Mouse (Mus musculus) embryonic facial prominence, embryonic 11.5 days (tissue): ENCODE measurements around the gene Vash1. TPM values are rescaled to one million over a fixed set of nuclear protein-coding genes. Genes with fewer than 3 reads are reported as not detected.

Experiments used
- ATAC-seq: fragments of 200-750 bp; cut with Nextera tagmentation; replicated peaks from 2 replicates; pipeline ENCODE4 v1.8.0; 2017; ENCODE audit warnings: low read depth; ENCODE audit not compliant: insufficient number of reproducible peaks, low FRiP score, low TSS enrichment
- DNase-seq: peaks from one replicate; pipeline ENCODE4 v3.0.0-alpha.2; 2015; ENCODE audit warnings: low spot score
- H3K27ac ChIP-seq: fragments of 300-500 bp; sonication (generic); replicated peaks from 2 replicates; pipeline ENCODE4 v1.5.1; 2014; ENCODE audit warnings: mild to moderate bottlenecking, low read depth, low read length, control low read depth
- H3K27me3 ChIP-seq: fragments of 300-500 bp; sonication (generic); 2 replicates; pipeline ENCODE4 v1.6.1; 2014; ENCODE audit warnings: mild to moderate bottlenecking, low read length, moderate library complexity, mixed read lengths; ENCODE audit not compliant: control insufficient read depth, insufficient read depth
- H3K36me3 ChIP-seq: fragments of 300-500 bp; sonication (generic); replicated peaks from 2 replicates; pipeline ENCODE4 v1.6.1; 2014; ENCODE audit warnings: low read depth, mild to moderate bottlenecking, low read length, moderate library complexity, mixed read lengths; ENCODE audit not compliant: control insufficient read depth, insufficient read depth
- H3K4me1 ChIP-seq: fragments of 300-500 bp; sonication (generic); 2 replicates; pipeline ENCODE4 v1.6.1; 2014; ENCODE audit warnings: low read length, mixed read lengths; ENCODE audit not compliant: control insufficient read depth, insufficient read depth
- H3K4me2 ChIP-seq: fragments of 300-500 bp; sonication (generic); 2 replicates; pipeline ENCODE4 v1.6.1; 2014; ENCODE audit warnings: low read depth, mild to moderate bottlenecking, control low read depth, low read length, moderate library complexity
- H3K4me3 ChIP-seq: fragments of 300-500 bp; sonication (generic); 2 replicates; pipeline ENCODE4 v1.5.1; 2014; ENCODE audit warnings: low read depth, low read length, control low read depth
- H3K9ac ChIP-seq: fragments of 300-500 bp; sonication (generic); replicated peaks from 2 replicates; pipeline ENCODE4 v1.6.1; 2014; ENCODE audit warnings: mild to moderate bottlenecking, control low read depth, low read length
- H3K9me3 ChIP-seq: fragments of 300-500 bp; sonication (generic); replicated peaks from 2 replicates; pipeline ENCODE4 v1.6.1; 2016; ENCODE audit warnings: mild to moderate bottlenecking, low read length, inconsistent platforms, mixed read lengths; ENCODE audit not compliant: control insufficient read depth
- WGBS: fragments of 180-500 bp; shearing (Covaris S2); extraction: QIAGEN DNeasy Blood & Tissue Kit; methylation state at CpG from one replicate; pipeline ENCODE4 v1.1.7; 2014; 5-methylcytosine and 5-hydroxymethylcytosine counted together
- polyA plus RNA-seq: library from polyadenylated mRNA; unstranded; fragments of >200 nt; fragmentation: Nextera tagmentation; extraction: Ambion mirVana; gene quantifications from 2 replicates; pipeline ENCODE4 v1.2.1, GENCODE M21; 2014

Gene Vash1
- polyA plus RNA-seq, 1 experiment from 2014 or later: 10.4 TPM

DNA sequence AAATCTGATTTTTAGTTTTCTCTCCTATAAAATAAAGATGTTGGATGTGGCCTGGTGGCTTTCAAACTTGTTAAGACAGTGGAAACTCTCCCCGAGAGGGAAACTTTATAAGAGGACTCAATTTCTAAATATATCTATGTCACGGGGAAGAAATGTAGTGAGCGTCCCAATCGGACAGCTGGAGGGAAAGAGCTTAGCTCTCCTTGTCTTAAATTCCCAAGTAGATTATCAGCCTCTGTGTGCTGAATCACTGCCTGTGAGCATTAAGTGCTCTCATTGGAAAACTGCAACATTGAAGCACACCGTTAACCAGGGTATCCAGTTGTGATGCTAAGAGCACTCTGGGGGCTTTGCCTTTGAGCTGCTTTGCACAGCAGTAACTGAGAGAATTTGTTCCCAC, 30.8 kb upstream of the Vash1 start:
- DNase-seq: no peak
- Histone ChIP-seq H3K4me1 (no peaks in the 10 kb centered on the region), H3K4me2 (no peak overlapping the region), H3K9me3 (no peaks in the 10 kb centered on the region), H3K27me3 (no peaks in the 10 kb centered on the region), H3K9ac (no peak overlapping the region), H3K36me3 (no peaks in the 10 kb centered on the region), H3K4me3 (no peak overlapping the region), H3K27ac (no peak overlapping the region)
- ATAC-seq: no peak
- 62% methylated on average over 5 of the region's 5 CpGs for WGBS

DNA sequence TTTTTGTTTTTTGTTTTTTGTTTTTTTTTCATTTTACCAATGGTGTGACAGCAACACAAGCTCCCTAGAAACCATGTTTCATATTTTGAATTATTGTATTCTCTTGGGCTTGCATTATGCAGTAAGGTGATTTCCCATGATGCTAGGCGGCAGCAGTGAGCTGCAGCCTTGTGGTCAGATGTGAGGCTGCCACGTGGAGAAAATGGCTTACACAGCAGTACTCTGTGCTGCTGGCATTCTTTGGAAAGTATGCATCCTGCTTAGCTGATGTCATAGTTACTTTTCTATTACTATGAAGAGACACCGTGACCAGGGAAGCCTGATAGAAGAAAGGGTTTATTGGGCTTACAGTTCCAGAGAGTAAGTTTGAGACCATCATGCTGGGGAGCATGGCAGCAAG, 30.0 kb upstream of the Vash1 start:
- H3K4me3 ChIP-seq: no peak overlapping the region
- ATAC-seq (no peak), DNase-seq (no peak)
- 77% methylated on average over 3 of the region's 3 CpGs for WGBS
- H3K9me3 ChIP-seq: no peaks in the 10 kb centered on the region
- no peaks in the 10 kb centered on the region for H3K27me3 ChIP-seq
- H3K4me1 ChIP-seq: no peaks in the 10 kb centered on the region
- H3K27ac ChIP-seq: no peak overlapping the region
- H3K9ac ChIP-seq: no peak overlapping the region
- no peak overlapping the region for H3K4me2 ChIP-seq
- no peaks in the 10 kb centered on the region for H3K36me3 ChIP-seq

GRCm38 (mm10) chr12:86651301-86651860, 27.1 kb upstream of the Vash1 start:
- no peak overlapping the region for H3K9ac ChIP-seq
- no peaks in the 10 kb centered on the region for H3K36me3 ChIP-seq
- H3K4me1 ChIP-seq: no peaks in the 10 kb centered on the region
- ATAC-seq (no peak), DNase-seq (no peak)
- H3K4me2 ChIP-seq: no peak overlapping the region
- 85% methylated on average over 8 of the region's 8 CpGs for WGBS
- H3K27me3 ChIP-seq: no peaks in the 10 kb centered on the region
- no peak overlapping the region for H3K4me3 ChIP-seq
- H3K9me3 ChIP-seq: no peaks in the 10 kb centered on the region
- no peak overlapping the region for H3K27ac ChIP-seq

GRCm38 (mm10) chr12:86652570-86653041, 25.9 kb upstream of the Vash1 start:
- DNase-seq: no peak
- Histone ChIP-seq H3K9ac (no peak overlapping the region), H3K27me3 (no peaks in the 10 kb centered on the region), H3K27ac (no peak overlapping the region), H3K9me3 (no peaks in the 10 kb centered on the region), H3K4me2 (no peak overlapping the region), H3K4me3 (no peak overlapping the region), H3K36me3 (no peaks in the 10 kb centered on the region), H3K4me1 (no peaks in the 10 kb centered on the region)
- no peak for ATAC-seq
- WGBS: 74% methylated on average over 4 of the region's 4 CpGs

DNA sequence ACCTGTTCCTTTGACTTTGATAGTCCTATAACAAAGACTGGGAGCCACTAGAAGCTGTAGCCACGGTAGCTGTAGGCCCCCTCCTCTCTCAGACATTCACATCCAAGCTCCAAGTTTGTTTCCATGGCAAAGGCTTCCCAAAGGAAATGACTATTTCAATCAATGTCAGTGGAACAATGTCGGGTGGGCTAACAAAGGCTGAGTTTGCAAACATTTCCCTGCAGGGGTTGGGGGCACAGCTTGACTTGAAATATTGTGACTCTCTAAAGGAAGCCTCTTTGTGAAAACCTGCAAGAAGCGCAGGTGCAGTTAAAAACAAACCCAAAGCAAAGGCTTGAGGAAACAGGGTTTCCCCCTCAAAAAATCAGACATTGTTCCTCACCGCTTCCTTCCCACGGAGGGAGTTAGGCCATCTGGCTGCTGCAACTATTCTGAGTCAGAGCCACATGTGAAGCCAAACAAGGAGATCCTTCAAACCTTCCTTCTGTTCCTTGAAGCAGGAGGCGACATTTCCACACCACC, 19.0 kb upstream of the Vash1 start:
- H3K4me3 ChIP-seq: no peak overlapping the region
- no peak overlapping the region for H3K9ac ChIP-seq
- WGBS: 47% methylated on average over 6 of the region's 6 CpGs
- H3K36me3 ChIP-seq: no peaks in the 10 kb centered on the region
- H3K4me1 ChIP-seq: no peaks in the 10 kb centered on the region
- no peak overlapping the region for H3K27ac ChIP-seq
- no peaks in the 10 kb centered on the region for H3K9me3 ChIP-seq
- no peaks in the 10 kb centered on the region for H3K27me3 ChIP-seq
- ATAC-seq (no peak), DNase-seq (peak; percentile 25)
- no peak overlapping the region for H3K4me2 ChIP-seq

DNA sequence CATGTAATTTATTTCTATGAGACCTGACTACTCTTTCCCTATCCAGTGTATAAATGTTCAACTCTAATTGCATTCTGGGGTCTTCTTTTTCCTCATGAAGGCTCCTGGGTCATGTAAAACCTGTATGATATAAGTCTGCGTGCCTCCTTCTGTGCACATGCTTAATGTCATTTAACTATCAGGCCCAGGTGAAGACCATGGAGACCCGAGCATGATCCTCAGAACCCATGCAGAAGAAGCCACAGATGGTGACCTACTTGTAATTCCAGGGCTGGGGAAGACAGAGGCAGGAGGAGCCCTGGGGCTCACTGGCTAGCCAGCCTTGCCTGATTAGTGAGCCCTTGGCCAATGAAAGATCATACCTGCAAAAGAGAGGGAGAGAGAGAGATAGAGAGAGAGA, 18.0 kb upstream of the Vash1 start:
- DNase-seq (no peak), ATAC-seq (no peak)
- H3K36me3 ChIP-seq: no peaks in the 10 kb centered on the region
- no peaks in the 10 kb centered on the region for H3K4me1 ChIP-seq
- H3K4me2 ChIP-seq: no peak overlapping the region
- H3K9me3 ChIP-seq: no peaks in the 10 kb centered on the region
- 81% methylated on average over 2 of the region's 2 CpGs for WGBS
- no peak overlapping the region for H3K27ac ChIP-seq
- no peaks in the 10 kb centered on the region for H3K27me3 ChIP-seq
- no peak overlapping the region for H3K4me3 ChIP-seq
- no peak overlapping the region for H3K9ac ChIP-seq

DNA sequence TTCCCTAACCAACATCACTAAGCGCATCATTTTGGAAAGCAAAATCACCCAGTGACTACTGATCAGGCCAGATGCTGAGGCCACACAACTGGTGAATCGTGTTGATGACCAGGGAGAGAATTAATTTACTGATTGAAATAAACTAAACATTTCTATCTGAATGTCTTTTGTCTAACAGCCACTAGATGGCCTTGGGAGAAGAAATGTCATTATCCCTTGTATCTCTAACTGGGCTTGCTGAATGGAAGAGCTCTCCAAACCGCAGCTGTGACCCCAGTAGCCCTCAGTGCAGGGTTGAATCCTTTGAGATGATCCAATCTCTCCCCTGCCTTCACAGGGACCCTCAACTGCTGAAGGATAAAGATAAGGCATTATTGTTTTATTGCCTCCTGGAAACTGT, 12.8 kb upstream of the Vash1 start:
- H3K4me3 ChIP-seq: no peak overlapping the region
- DNase-seq: no peak
- no peak for ATAC-seq
- H3K27me3 ChIP-seq: no peaks in the 10 kb centered on the region
- no peak overlapping the region for H3K4me2 ChIP-seq
- H3K9me3 ChIP-seq: no peaks in the 10 kb centered on the region
- no peak overlapping the region for H3K9ac ChIP-seq
- 65% methylated on average over 3 of the region's 3 CpGs for WGBS
- H3K4me1 ChIP-seq: no peaks in the 10 kb centered on the region
- no peaks in the 10 kb centered on the region for H3K36me3 ChIP-seq
- no peak overlapping the region for H3K27ac ChIP-seq

DNA sequence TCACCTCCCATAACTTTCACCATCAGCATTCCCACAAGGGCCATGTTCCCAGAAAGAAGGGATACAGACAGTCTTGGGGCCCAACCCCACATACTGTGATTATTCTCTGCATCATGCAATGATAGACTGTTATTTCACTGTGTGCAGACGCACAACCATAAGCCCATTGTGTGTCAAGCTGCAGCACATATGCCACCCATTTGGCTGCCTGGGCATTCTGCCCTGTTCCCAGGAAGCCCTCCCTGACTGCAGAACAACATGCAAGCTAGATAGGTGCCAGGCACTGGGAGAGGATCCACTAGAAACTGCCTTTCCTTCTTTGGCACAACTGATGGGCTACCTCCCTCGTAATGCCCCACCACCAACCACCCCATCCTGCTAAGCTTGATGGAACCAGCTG, 10.1 kb upstream of the Vash1 start:
- no peaks in the 10 kb centered on the region for H3K27me3 ChIP-seq
- no peak overlapping the region for H3K4me3 ChIP-seq
- no peaks in the 10 kb centered on the region for H3K9me3 ChIP-seq
- 88% methylated on average over 2 of the region's 2 CpGs for WGBS
- no peaks in the 10 kb centered on the region for H3K4me1 ChIP-seq
- H3K36me3 ChIP-seq: no peaks in the 10 kb centered on the region
- no peak overlapping the region for H3K9ac ChIP-seq
- H3K4me2 ChIP-seq: no peak overlapping the region
- H3K27ac ChIP-seq: no peak overlapping the region
- DNase-seq (no peak), ATAC-seq (no peak)
